Mouse (Mus musculus) layer of hippocampus, postnatal 36 days (tissue): ENCODE results near the gene Slc20a1. TPM values are rescaled to one million over a fixed set of nuclear protein-coding genes. Genes with fewer than 3 reads are reported as not detected.

Source experiments
- DNase-seq, 2 experiments: peaks; one replicate each; pipeline ENCODE4 v3.0.0; 2022
- total RNA-seq, 2 experiments: library from RNA; stranded (reverse); gene quantifications; 2 replicates each; pipeline ENCODE4 v1.2.3; 2021

Gene Slc20a1
- total RNA-seq, 2 experiments from 2014 or later = 115 to 119 TPM

DNA sequence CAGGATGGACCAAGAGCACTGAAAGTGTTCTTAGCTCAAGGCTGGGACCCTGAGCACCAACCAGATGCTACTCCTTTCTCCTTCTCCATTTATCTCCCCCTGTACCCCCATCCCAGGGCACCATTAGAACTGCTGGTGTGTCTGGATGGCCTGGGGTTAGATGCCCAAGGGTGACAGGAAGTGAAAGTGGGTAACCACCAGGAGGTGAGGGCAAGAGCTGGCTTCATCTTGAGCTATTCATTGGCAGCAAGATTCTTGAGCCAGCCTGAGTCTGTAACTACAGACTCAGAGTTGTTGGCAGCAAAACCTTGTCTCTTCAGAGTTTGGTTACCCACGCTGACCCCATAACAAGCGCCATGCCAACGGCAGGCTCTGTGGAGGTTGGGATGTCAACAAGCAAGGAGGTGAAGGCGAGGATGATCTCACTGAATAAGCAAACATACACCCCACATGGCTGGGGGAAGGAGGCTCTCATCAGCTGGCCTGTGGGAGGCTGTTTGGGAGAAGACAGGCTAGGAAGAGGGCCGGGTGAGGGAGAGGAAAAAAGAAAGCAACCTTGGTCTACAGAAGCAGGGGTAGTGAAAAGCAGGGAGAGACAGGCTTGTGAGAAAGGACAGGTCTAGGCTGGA, 12.2 kb upstream of the Slc20a1 start:
- peak; percentile 33 to 42 for DNase-seq

DNA sequence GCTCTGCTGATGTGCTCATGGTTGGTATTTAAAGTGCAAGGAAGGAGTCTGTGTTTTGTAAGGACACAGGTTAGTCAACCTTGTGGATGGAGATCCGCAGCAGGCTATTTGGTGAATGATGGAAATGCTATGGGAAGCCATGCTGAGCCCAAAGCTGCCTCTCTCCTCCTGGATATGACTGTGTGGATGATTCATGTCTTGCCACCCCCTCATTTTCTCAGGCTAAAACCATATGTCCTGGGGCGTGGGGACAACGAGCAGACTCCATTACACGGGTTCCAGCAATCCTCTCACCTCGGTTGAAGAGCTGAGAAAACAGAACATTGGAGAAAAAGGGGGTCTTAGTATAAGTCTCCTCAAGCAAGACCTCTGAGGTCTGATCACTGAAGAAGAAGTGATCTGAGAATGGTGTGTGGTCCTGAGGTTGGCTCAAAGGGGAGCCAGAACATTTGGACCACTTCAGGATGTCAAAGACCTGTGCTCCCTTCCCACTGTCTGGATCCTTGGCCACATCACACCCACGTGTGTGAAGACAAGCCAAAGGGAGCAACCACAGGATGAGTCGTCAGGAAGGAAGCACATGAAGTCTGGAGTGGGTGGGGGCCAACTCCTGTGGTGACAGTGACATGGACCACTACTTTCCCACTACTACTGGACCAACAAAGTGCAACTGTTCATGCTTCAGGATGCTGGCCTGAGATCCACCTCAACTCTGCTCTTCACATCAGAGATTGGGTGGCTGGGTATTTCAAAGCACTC, 6.0 kb upstream of the Slc20a1 start:
- no peak for DNase-seq

DNA sequence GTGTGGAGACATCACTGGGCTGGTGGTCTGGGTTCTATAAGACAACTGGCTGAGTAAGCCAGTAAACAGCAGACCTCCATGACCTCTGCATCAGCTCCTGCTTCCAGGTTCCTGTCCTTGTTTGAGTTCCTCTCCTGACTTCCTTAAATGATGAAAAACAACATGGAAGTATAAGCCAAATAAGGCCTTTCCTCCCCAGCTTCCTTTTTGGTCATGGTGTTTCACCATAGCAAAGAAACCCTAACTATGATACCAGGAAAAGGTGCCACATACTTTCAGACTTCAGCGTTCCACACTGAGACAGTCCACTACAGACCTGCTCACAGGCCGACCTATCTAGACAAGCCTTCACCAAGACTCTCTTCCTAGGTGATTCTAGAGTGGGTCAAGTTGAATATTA, 2.2 kb upstream of the Slc20a1 start:
- no peak for DNase-seq

DNA sequence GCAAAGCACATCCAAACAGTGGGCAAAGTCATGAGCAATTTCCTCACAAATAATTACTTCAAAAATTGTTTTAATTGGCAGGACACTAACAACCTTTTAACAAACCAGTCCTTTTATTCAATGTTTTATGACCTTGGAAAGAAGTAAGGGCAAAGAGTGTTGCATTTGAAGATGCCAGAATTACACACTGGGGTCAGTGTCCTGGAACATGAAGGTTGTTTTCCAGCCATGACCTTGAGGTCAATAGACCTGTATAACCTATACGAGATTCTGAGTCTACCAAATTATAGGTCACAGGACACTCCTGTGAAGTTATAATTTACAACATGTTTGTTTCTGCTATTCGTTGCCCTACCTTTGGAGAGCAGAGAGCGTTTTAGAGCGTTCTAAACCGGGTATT, 1.4 kb upstream of the Slc20a1 start:
- no peak for DNase-seq

DNA sequence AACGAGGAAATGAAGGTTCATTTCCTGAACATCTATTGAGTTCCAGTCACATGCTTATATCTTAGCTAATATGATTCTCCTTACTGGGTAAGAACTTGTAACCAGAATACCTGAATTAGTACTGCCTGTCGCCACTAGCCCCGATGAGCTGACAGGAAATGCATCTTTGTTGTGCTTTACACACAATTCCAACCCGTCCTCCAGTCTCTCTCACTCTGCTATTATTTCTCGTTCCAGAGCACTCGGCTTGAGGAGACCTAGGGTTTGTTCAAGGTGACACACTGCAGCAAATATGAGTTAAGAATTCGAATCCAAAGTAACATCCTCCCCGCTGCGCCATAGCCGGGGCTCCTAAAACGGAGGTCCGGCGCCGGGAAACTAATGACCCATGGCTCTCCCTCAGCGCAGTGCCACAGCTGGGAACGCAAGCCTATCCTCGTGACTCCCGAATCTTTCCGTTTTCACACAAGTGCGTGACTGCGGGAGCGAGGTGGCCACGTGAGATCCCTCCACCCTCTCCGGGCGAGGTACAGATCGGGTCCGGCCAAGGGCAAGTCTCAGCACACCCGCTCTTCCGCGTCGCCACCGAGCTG, 625 bp upstream of the Slc20a1 start:
- DNase-seq = no peak

DNA sequence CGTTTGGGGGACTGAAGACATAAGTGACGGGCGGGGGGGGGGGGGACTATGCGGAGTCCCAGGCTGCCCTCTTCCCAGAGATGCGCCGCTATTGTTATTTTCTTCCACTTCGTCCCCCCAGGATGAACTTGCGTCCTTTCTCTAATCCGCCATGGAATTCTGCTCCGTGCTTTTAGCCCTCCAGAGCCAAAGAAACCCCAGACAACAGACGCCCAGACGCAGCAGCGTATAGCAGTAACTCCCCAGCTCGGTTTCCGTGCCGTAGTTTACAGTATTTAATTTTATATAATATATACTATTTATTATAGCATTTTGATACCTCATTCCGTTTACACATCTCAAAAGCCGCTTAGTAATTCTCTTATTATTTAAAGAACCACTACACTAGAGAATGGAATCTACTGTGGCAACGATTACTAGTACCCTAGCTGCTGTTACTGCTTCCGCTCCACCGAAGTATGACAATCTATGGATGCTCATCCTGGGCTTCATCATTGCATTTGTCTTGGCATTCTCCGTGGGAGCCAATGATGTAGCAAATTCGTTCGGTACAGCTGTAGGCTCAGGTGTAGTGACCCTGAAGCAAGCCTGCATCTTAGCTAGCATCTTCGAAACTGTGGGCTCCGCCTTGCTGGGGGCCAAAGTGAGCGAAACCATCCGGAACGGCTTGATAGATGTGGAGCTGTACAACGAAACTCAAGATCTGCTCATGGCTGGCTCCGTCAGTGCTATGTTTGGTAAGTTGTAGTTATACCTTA, 943 bp downstream of the Slc20a1 start:
- peak in 1 of 2 experiments; percentile 26 for DNase-seq

DNA sequence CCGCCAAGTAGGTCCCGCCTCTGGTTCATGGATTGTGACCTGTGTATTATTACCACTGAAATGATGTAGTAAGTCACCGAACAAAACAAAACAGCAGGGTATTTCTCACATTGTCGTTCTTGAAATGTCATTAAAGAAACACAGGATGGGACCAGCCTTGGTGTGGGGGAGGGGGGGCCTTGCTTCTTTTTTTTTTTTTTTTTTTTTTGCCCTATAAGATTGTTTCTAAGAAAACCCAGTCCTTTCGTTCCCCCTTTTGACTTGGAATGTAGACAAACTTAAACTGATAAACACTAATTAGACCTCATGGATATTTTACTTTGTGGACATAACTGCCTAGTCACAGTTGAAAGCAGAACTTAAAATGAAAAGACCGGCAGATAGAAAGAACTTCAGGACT, 6.4 kb downstream of the Slc20a1 start:
- DNase-seq = no peak

DNA sequence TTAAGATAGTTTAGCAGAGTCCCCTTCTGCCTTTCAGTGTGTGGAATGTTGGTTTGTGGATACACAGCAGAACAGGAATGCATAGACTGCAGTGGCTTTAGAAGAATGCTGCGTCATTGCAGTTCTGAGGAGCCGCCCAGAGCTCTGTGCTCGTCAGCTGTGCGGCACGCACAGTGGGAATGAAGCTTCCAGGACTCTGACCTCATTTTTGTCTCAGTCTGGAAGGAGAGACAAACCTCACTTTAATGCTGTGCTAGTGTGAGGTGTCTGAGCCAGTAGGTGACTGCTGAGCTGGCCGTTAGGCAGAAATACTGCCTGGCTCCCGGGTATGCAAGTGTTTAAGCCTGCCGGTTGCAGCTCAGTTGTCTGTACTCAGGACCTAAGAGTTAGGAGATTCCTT, 8.3 kb downstream of the Slc20a1 start:
- DNase-seq = no peak

DNA sequence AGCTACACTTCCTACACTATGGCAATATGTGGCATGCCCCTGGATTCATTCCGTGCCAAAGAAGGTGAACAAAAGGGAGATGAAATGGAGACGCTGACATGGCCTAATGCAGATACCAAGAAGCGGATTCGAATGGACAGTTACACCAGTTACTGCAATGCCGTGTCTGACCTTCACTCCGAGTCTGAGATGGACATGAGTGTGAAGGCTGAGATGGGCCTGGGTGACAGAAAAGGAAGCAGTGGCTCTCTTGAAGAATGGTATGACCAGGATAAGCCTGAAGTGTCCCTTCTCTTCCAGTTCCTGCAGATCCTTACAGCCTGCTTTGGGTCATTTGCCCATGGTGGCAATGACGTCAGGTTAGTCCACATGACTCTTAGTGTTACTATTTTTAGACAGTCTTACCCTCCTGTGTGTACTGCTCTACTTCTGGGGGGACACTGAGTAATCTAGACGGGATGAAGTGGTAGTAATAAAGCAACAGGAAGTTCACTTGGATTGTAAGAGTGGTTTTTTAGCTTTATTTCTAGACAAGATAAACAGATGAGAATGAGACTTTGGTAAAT, 9.7 kb downstream of the Slc20a1 start:
- no peak for DNase-seq

DNA sequence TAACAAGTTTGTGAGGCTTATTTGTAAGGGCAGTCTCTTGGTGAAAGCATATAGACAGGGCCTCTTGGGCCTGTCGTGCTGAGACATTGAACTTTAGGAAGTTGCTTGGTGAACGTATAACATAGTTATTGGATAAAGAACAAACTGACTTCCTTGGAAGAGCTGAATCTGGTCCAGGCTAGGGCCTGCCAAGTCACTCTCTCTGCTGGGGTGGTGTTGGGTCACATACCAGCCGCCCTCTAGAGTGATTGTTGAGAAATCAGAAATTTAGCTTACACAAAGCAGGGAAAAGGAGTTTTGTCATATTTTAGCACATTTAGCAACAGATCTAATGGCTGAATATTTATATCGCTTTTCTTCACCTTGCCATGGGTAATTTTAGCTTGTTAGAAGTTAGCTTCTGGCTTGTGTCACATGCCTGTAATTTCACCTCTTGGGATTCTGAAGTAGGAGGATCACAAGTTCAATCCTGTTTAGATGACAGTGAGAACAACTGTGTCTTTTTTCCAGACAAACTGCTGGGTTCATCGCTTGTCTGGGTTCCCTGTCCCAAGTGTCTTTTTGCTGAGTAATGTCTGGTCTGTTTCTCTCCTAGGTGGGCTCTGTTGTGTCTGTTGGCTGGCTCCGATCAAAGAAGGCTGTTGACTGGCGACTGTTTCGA, 11.7 kb downstream of the Slc20a1 start:
- no peak for DNase-seq

DNA sequence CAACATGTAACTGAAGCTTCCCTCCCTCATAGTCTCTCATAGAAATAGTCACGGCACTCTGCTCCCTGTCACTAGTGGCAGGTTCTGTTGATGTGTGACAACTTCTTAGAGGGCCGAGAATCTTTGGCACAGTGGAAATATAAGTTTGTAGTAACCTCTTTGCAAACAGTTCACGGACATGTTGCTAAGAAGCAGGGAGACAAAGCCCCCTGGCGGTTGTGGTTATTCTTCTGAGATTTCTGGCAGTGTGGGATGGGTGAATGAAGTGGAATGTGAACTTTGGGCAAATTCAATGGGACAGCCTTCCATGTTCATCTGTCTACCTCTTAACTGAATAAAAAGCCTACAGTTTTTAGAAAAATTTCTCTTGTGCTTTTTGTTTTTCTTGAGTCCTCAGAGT, 12.7 kb downstream of the Slc20a1 start:
- DNase-seq = no peak

DNA sequence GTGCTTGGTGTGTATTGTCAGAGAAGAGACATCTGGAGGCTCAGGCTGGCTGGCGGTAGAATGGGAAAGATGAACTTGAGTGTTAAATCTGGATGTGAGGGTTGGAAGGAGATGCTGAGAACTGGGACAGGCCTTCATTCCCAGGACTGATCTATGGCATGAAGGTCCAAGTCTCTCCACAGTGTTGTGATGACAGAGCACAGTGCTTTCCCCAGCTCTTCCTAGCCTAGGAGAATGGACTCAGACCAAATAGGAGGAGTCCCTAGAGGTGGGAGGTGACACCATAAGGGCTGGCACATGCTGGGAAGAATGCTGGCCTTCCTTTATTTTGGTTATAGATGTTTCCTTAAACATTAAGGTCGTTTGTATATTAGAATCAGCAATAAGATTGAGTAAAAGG, 13.4 kb downstream of the Slc20a1 start:
- DNase-seq = no peak

DNA sequence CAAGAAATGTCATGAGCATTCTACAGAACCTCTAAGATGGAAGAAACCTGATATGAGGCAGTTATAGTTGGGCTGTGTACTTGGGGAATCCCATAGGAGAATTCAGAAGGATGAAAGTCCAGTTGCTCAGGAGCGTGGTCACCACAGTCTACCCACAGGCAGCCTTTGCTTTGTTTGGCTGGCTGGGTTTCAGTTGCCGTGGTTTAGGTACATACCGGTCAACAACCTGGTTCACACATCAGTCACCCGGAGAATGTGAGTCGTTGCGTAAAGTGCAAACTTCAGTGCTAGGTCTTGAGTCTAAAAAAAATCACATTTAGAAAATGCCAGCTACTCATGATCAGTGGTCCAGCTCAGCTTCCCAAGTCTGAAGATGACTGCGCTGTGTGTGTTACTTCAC, 14.0 kb downstream of the Slc20a1 start:
- no peak for DNase-seq

DNA sequence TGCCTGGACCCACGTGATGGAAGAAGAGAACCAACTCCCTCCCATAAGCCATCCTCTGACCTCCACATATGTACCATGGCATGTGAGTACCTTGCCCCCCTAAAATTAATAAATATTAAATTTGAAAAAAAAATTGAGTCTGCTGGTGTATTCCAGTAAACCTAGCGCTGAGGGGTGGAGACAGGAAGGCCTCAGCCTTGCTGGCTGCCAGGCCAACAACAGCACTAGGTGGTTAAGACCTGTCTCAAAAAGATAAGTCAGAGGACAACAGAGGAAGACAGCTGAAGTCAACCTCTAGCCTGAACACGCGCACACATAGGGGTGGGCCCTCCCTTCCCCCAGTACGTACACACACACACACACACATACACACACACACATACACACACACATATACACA, 16.2 kb downstream of the Slc20a1 start:
- DNase-seq = no peak

DNA sequence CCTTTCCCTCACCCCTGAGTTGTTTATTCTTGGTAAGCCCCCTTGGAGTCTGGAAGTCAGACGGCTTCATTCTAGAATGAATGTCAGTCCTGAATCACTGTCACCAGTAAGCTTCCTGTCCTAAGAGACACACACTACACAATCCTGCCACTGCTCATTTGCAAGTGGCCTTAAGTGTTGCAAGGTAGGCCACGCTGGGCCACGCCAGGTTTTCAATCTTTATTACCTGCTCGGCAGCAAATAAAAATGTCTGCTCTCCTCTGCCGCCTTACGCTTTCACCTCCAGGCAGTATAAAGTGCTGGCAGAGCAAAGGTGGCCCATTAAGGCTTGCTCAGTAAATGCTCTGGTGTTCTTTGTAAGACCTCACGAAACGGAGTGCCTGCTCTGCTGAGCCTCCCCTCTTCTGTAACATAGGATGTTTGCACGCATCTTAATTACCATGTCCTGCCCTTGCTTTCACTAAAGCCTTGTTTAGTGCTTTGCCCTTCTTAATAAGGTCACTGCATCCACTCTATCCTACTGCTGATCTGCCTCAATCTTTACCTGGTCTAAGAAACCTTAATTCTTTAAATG, 19.1 kb downstream of the Slc20a1 start:
- DNase-seq = no peak

DNA sequence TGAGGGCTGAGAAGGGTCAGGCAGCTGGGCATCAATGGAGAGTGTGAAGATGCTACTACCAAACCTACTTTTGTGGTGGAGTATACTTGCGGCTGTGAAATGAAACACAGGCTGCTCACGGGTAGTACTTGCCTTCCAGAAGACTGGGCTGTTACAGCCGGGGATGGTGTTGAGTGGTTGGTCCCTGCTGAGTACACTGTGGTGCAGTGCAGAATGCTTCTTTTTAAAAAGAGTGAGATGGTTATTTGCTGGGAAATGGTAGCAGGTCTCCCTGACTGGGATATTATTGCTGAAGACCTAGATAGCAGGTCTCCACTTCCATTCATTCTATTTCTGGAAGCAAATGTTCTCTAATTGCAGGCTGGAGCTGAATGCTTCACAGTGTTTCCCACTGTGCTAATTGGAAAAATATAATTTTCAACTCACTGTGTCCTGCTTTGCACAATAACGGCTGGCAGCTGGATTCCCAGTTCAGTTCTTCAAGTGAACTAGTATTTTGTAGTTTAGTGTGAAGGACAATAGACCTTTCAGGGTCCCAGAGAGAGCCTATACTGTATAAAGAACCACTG, 20.1 kb downstream of the Slc20a1 start:
- DNase-seq = no peak

DNA sequence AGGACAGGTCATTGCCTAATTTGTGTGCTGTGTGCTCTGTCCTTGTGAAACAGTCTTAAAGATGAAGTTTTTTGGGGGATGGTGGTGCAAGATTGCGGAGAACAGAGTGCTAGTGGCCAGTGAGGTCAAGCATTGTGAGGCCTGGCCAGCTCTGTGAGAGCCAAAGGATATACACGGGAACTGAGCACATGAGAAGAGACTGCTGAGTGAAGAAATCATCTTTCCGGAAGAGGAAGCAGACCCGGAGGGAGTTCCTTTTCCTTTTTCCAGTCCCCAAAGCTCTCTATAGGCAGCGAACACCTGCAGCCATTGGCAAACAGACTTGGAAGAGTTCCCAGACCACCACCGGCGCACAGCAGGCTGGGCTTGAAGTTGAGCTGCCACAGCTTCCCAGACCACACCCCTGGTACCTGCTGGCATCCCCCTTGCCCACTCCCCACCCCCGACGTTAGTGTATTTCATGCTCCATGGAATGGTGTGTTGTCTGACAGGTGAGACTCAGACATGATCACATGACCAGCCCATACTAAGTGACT, 22.6 kb downstream of the Slc20a1 start:
- no peak for DNase-seq

DNA sequence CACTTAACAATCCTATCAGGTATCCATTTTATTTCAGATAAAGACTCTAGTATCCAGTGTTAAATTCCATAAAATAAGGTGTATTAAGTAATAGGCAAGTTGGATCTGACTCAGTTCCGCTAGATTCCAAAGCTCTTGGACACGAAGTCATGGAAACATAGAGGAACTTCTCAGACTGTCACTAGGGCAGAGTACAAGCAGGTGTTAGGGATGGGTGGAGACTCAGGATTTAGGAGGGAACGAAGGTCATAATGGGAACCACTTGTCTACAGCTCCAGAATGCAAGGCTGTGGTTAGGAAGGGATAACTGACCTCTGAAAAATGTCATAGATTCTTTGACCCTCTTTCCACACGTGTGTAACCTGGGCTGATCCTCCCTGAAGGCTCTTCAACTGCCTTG, 25.6 kb downstream of the Slc20a1 start:
- no peak for DNase-seq

DNA sequence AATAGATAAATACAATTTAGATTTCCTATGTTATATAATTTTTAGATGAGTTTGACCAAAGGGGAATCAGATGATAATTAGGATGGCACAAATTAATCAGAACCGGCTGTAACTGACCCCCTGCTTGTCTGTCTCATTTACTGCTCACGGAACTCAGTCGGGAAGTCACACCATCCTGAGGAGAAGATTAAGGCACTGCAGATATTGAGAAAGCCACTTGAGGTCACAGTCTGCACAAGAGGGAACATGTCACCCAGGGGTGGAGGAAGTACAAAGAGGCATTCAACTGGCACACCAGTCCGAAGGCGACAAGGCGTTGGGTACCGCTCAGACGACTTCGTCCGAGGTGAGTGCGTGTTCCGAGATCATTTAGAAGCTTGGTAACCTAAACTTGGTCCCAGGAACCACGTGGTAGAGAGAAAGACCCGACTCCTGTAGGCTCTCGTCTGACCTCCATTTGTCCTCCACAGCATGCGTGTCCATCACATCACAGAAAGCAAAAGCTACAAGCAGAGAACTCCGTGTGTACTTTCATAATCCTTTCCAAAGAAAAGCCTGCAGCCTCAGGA, 26.8 kb downstream of the Slc20a1 start:
- DNase-seq = no peak

DNA sequence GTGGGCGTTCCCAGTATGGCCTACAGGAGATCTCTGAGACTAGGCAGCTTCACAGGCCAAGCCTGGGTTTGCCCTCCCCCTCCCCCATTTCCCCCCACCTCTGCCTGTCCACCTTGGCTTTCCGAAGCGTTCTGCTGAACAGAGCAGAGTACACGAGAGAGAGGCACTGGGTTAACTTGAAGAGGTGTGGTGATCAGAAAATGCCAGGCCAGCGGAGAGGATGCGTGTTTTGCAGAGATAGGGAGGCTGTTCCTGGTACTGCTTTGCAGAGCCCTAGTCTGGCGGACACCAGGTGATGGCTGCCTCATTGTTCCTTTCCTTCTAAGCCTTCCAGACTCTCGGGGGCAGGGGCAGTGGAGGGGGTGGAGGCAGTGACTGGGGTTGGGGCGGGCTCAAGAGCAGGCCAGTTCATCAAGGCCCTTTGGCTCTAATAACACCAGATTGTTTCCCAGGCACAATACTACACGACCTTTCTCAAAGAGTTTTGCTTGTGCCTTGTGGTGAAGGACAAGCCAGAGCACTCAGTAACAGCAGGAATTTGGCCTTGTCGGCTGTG, 27.8 kb downstream of the Slc20a1 start:
- DNase-seq = no peak
